Mouse (Mus musculus) forebrain, postnatal 0 days (tissue): ENCODE measurements around the gene Map3k7. TPM values are rescaled to one million over a fixed set of nuclear protein-coding genes. Genes with fewer than 3 reads are reported as not detected.
A peak's percentile ranks its signal among the peaks of the same experiment; 100 is the strongest.

ENCODE experiments used
- ATAC-seq: fragments of 200-750 bp; cut with Nextera tagmentation; 2 replicates; pipeline ENCODE4 v1.8.0; 2017; ENCODE audit warnings: mild to moderate bottlenecking, moderate library complexity
- DNase-seq: peaks from one replicate; pipeline ENCODE4 v3.0.0-alpha.2; 2015
- H3K27ac ChIP-seq: fragments of 300-500 bp; sonication (generic); 2 replicates; pipeline ENCODE4 v1.5.1; 2014; ENCODE audit warnings: low read depth, mild to moderate bottlenecking, antibody characterized with exemption, low read length, moderate library complexity, mixed read lengths
- H3K27me3 ChIP-seq: fragments of 300-500 bp; sonication (generic); 2 replicates; pipeline ENCODE4 v1.6.1; 2014; ENCODE audit warnings: mild to moderate bottlenecking, low read length, mixed read lengths; ENCODE audit not compliant: insufficient read depth
- H3K36me3 ChIP-seq: fragments of 300-500 bp; sonication (generic); 2 replicates; pipeline ENCODE4 v1.6.1; 2014; ENCODE audit warnings: mild to moderate bottlenecking, moderate library complexity; ENCODE audit not compliant: insufficient read depth
- H3K4me1 ChIP-seq: fragments of 300-500 bp; sonication (generic); 2 replicates; pipeline ENCODE4 v1.6.1; 2014; ENCODE audit warnings: antibody characterized with exemption; ENCODE audit not compliant: insufficient read depth
- H3K4me2 ChIP-seq: fragments of 300-500 bp; sonication (generic); 2 replicates; pipeline ENCODE4 v1.6.1; 2014; ENCODE audit warnings: low read depth, mild to moderate bottlenecking, moderate library complexity
- H3K4me3 ChIP-seq: fragments of 300-500 bp; sonication (generic); 2 replicates; pipeline ENCODE4 v1.5.1; 2014; ENCODE audit warnings: low read depth, low read length, mixed read lengths
- H3K9ac ChIP-seq: fragments of 300-500 bp; sonication (generic); 2 replicates; pipeline ENCODE4 v1.6.1; 2014; ENCODE audit warnings: mild to moderate bottlenecking
- H3K9me3 ChIP-seq: fragments of 300-500 bp; sonication (generic); 2 replicates; pipeline ENCODE4 v1.6.1; 2016; ENCODE audit warnings: low read length
- CTCF ChIP-seq: sonication (generic); IDR thresholded peaks from 2 replicates; pipeline ENCODE4 v1.5.1; 2016; ENCODE audit warnings: antibody characterized with exemption, control low read depth, low read depth
- WGBS: fragments of 180-500 bp; shearing (Covaris S2); extraction: QIAGEN DNeasy Blood & Tissue Kit; methylation state at CpG from one replicate; pipeline ENCODE4 v1.1.7; 2014; 5-methylcytosine and 5-hydroxymethylcytosine counted together
- polyA plus RNA-seq: library from polyadenylated mRNA; unstranded; fragments of >200 nt; fragmentation: Nextera tagmentation; extraction: Ambion mirVana; gene quantifications from 2 replicates; pipeline ENCODE4 v1.2.1, GENCODE M21; 2015
- total RNA-seq: library from RNA; depleted of rRNA; stranded (reverse); fragments of >200 nt; gene quantifications from 2 replicates; pipeline ENCODE4 v1.2.3, GENCODE M21; 2014; rRNA removed

Gene Map3k7
- total RNA-seq: 45.3 and 53.6 TPM in 2 replicates
- polyA plus RNA-seq: 15.9 and 17.6 TPM in 2 replicates

- DNase-seq: peak; percentile 97
- Histone ChIP-seq H3K36me3 (no peaks in the 10 kb centered on the region), H3K4me1 (peaks cover 15% of the 10 kb centered on the region; the same call in 1 of the 2 replicates), H3K27ac (peak within 1 kb of the TSS; percentile 99), H3K9ac (peak within 1 kb of the TSS; percentile 89), H3K4me2 (peak within 1 kb of the TSS; percentile 85), H3K27me3 (no peaks in the 10 kb centered on the region), H3K9me3 (no peaks in the 10 kb centered on the region), H3K4me3 (peak within 1 kb of the TSS; percentile 90)
- ATAC-seq: peak; percentile 97
- WGBS: 2% methylated on average over 88 of the region's 88 CpGs
- no peak for TF ChIP-seq CTCF
Observed at GRCm38 (mm10) chr4:31963354-31964193, at the start of gene Map3k7. Gene Map3k7, plus strand, starts transcription at chr4:31964097.

- ATAC-seq (no peak), DNase-seq (no peak)
- Histone ChIP-seq H3K27ac (no peak overlapping the region), H3K9ac (no peak overlapping the region), H3K27me3 (no peaks in the 10 kb centered on the region), H3K9me3 (no peaks in the 10 kb centered on the region), H3K4me2 (no peak overlapping the region), H3K4me3 (no peak overlapping the region), H3K4me1 (no peaks in the 10 kb centered on the region), H3K36me3 (no peaks in the 10 kb centered on the region)
- no peak for TF ChIP-seq CTCF
- 67% methylated on average over 11 of the region's 11 CpGs for WGBS
Observed at GRCm38 (mm10) chr4:31915114-31915513, 48.8 kb upstream of the Map3k7 start.

GRCm38 (mm10) chr4:31918717-31919116 lies 45.2 kb upstream of the Map3k7 start:
- Histone ChIP-seq H3K4me2 (no peak overlapping the region), H3K9ac (no peak overlapping the region), H3K27me3 (no peaks in the 10 kb centered on the region), H3K4me1 (no peaks in the 10 kb centered on the region), H3K4me3 (no peak overlapping the region), H3K9me3 (no peaks in the 10 kb centered on the region), H3K27ac (no peak overlapping the region), H3K36me3 (no peaks in the 10 kb centered on the region)
- no peak for TF ChIP-seq CTCF
- 91% methylated on average over 5 of the region's 5 CpGs for WGBS
- no peak for ATAC-seq
- no peak for DNase-seq

- ATAC-seq: no peak
- WGBS: 59% methylated on average over 7 of the region's 7 CpGs
Observed at GRCm38 (mm10) chr4:31922215-31922614, 41.7 kb upstream of the Map3k7 start.

GRCm38 (mm10) chr4:31923437-31923836 lies 40.5 kb upstream of the Map3k7 start:
- TF ChIP-seq CTCF: no peak
- Histone ChIP-seq H3K36me3 (no peaks in the 10 kb centered on the region), H3K9ac (no peak overlapping the region), H3K9me3 (no peaks in the 10 kb centered on the region), H3K27me3 (no peaks in the 10 kb centered on the region), H3K4me2 (no peak overlapping the region), H3K4me1 (no peaks in the 10 kb centered on the region), H3K27ac (no peak overlapping the region), H3K4me3 (no peak overlapping the region)
- ATAC-seq (no peak), DNase-seq (no peak)
- WGBS: 42% methylated on average over 8 of the region's 8 CpGs

More at GRCm38 (mm10) chr4:31922215-31922614, 41.7 kb upstream of the Map3k7 start:
- Histone ChIP-seq H3K4me1 (no peaks in the 10 kb centered on the region), H3K36me3 (no peaks in the 10 kb centered on the region), H3K9me3 (no peaks in the 10 kb centered on the region), H3K4me3 (no peak overlapping the region), H3K4me2 (no peak overlapping the region), H3K27ac (no peak overlapping the region), H3K27me3 (no peaks in the 10 kb centered on the region), H3K9ac (no peak overlapping the region)
- no peak for DNase-seq
- TF ChIP-seq CTCF: no peak

GRCm38 (mm10) chr4:31924301-31925185 lies 39.4 kb upstream of the Map3k7 start:
- H3K4me1 ChIP-seq: no peaks in the 10 kb centered on the region
- no peaks in the 10 kb centered on the region for H3K9me3 ChIP-seq
- peak overlapping the region; percentile 40; the same call in 1 of the 2 replicates for H3K27ac ChIP-seq
- H3K4me2 ChIP-seq: peak overlapping the region; percentile 17; the same call in 1 of the 2 replicates
- WGBS: 34% methylated on average over 14 of the region's 14 CpGs
- no peaks in the 10 kb centered on the region for H3K36me3 ChIP-seq
- 0 out of 2 replicates have a peak overlapping the region, but pooled peaks have one; percentile 33 for H3K9ac ChIP-seq
- ATAC-seq: peak; percentile 36; the same call in 1 of the 2 replicates
- no peaks in the 10 kb centered on the region for H3K27me3 ChIP-seq
- DNase-seq: no peak
- peak; percentile 45 for TF ChIP-seq CTCF
- no peak overlapping the region for H3K4me3 ChIP-seq
